Mouse (Mus musculus): ENCODE measurements around the gene Cracr2a.

Gene Cracr2a

GRCm38 (mm10) chr6:127625135-127625534 lies 64.0 kb downstream of the Cracr2a start:
- no peak for DNase-seq (ENCODE audit: low spot score)

GRCm38 (mm10) chr6:127627453-127627852 lies 66.3 kb downstream of the Cracr2a start:
- DNase-seq (ENCODE audit: low spot score): no peak

- DNase-seq (ENCODE audit: low spot score): no peak
These were observed 68.1 kb downstream of the Cracr2a start for GRCm38 (mm10) chr6:127629249-127629648.

- DNase-seq (ENCODE audit: low spot score): no peak
These were observed 73.7 kb downstream of the Cracr2a start for GRCm38 (mm10) chr6:127634858-127635257.

GRCm38 (mm10) chr6:127635462-127636189 lies 74.5 kb downstream of the Cracr2a start:
- DNase-seq (ENCODE audit: low spot score): no peak

GRCm38 (mm10) chr6:127641077-127641801 lies 80.1 kb downstream of the Cracr2a start:
- DNase-seq (ENCODE audit: low spot score): no peak

GRCm38 (mm10) chr6:127655988-127656387 lies 94.8 kb downstream of the Cracr2a start:
- DNase-seq (ENCODE audit: low spot score): no peak

- no peak for DNase-seq (ENCODE audit: low spot score)
These were observed 96.0 kb downstream of the Cracr2a start for GRCm38 (mm10) chr6:127657152-127657551.

- DNase-seq (ENCODE audit: low spot score): no peak
These were observed 98.3 kb downstream of the Cracr2a start for GRCm38 (mm10) chr6:127659472-127659871.

GRCm38 (mm10) chr6:127659966-127660365 lies 98.8 kb downstream of the Cracr2a start:
- DNase-seq (ENCODE audit: low spot score): no peak

GRCm38 (mm10) chr6:127661717-127662292 lies 100.7 kb downstream of the Cracr2a start:
- no peak for DNase-seq (ENCODE audit: low spot score)

- DNase-seq (ENCODE audit: low spot score): no peak
These were observed 102.1 kb downstream of the Cracr2a start for GRCm38 (mm10) chr6:127663263-127663662.

GRCm38 (mm10) chr6:127669313-127669712 lies 108.2 kb downstream of the Cracr2a start:
- no peak for DNase-seq (ENCODE audit: low spot score)

- DNase-seq (ENCODE audit: low spot score): no peak
These were observed 108.9 kb downstream of the Cracr2a start for GRCm38 (mm10) chr6:127670031-127670430.

GRCm38 (mm10) chr6:127672071-127672470 lies 110.9 kb downstream of the Cracr2a start:
- no peak for DNase-seq (ENCODE audit: low spot score)

- no peak for DNase-seq (ENCODE audit: low spot score)
These were observed 115.7 kb downstream of the Cracr2a start for GRCm38 (mm10) chr6:127676866-127677265.

GRCm38 (mm10) chr6:127678320-127678719 lies 117.2 kb downstream of the Cracr2a start:
- no peak for DNase-seq (ENCODE audit: low spot score)

- DNase-seq (ENCODE audit: low spot score): no peak
These were observed 117.9 kb downstream of the Cracr2a start for GRCm38 (mm10) chr6:127678998-127679397.

GRCm38 (mm10) chr6:127680784-127681183 lies 119.6 kb downstream of the Cracr2a start:
- DNase-seq (ENCODE audit: low spot score): no peak

GRCm38 (mm10) chr6:127683561-127683960 lies 122.4 kb downstream of the Cracr2a start:
- peak; percentile 59 for DNase-seq (ENCODE audit: low spot score)

- no peak for DNase-seq (ENCODE audit: low spot score)
These were observed 123.8 kb downstream of the Cracr2a start for GRCm38 (mm10) chr6:127684981-127685380.

- DNase-seq (ENCODE audit: low spot score): no peak
These were observed 126.2 kb downstream of the Cracr2a start for GRCm38 (mm10) chr6:127687181-127687860.
